Mouse (Mus musculus) G1E (cell line): ENCODE data around the gene Slc22a23. TPM values are rescaled to one million over a fixed set of nuclear protein-coding genes. Genes with fewer than 3 reads are reported as not detected.

Experiments
- ATAC-seq: 2 replicates; pipeline ENCODE4 v1.8.0; 2016; ENCODE audit warnings: mild to moderate bottlenecking; ENCODE audit not compliant: insufficient number of reproducible peaks, poor library complexity, low FRiP score, severe bottlenecking; ENCODE audit errors: extremely low read depth
- DNase-seq: peaks from one replicate; pipeline ENCODE4 v3.0.0; 2012; ENCODE audit warnings: low spot score
- H3K27me3 ChIP-seq: 2 replicates; pipeline ENCODE4 v1.6.1; 2012; ENCODE audit warnings: mild to moderate bottlenecking, low read length, inconsistent platforms; ENCODE audit not compliant: insufficient read depth
- H3K36me3 ChIP-seq: replicated peaks from 2 replicates; pipeline ENCODE3; 2012; ENCODE audit warnings: mild to moderate bottlenecking, inconsistent platforms
- H3K4me1 ChIP-seq: 2 replicates; pipeline ENCODE4 v1.6.1; 2012; ENCODE audit warnings: low read depth, low read length, inconsistent platforms, mixed read lengths; ENCODE audit not compliant: insufficient read depth
- H3K4me3 ChIP-seq: 2 replicates; pipeline ENCODE4 v1.5.1; 2012; ENCODE audit warnings: low read depth, mild to moderate bottlenecking, inconsistent platforms, low read length, moderate library complexity, mixed read lengths
- H3K9me3 ChIP-seq: replicated peaks from 2 replicates; pipeline ENCODE4 v1.6.1; 2012; ENCODE audit warnings: inconsistent platforms
- CTCF ChIP-seq: IDR thresholded peaks from 2 replicates; pipeline ENCODE4 v1.5.1; 2012; ENCODE audit warnings: low read depth, low read length, inconsistent platforms, mixed read lengths
- GATA1 ChIP-seq: IDR thresholded peaks from 2 replicates; pipeline ENCODE4 v1.6.1; 2012; ENCODE audit warnings: borderline replicate concordance, low read length, inconsistent platforms, mixed read lengths
- GATA2 ChIP-seq: IDR thresholded peaks from 2 replicates; pipeline ENCODE4 v1.6.1; 2012; ENCODE audit warnings: low read depth, low read length, inconsistent platforms, borderline replicate concordance
- POLR2AphosphoS5 ChIP-seq: IDR thresholded peaks from 2 replicates; pipeline ENCODE4 v1.6.1; 2012; ENCODE audit warnings: low read depth, low read length, inconsistent platforms; ENCODE audit not compliant: insufficient replicate concordance
- TAL1 ChIP-seq: conservative IDR thresholded peaks from 2 replicates; pipeline ENCODE4 v1.6.1; 2012; ENCODE audit warnings: low read depth, low read length, inconsistent platforms, mixed read lengths
- polyA plus RNA-seq: library from polyadenylated mRNA; stranded (reverse); fragments of >175 nt; gene quantifications from 2 replicates; pipeline ENCODE4 v1.2.3, GENCODE M21; 2012
- total RNA-seq, 2 experiments: library from RNA; stranded (forward) in 1 of 2; stranded (reverse) in 1 of 2; fragments of 200-1000 nt in 1 of 2; fragments of >200 nt in 1 of 2; fragmentation: Nextera tagmentation in 1 of 2; gene quantifications; 2 replicates each; pipeline ENCODE4 v1.2.3; 2014 to 2017

The Slc22a23 gene
- total and polyA plus RNA-seq, 3 experiments = 18.0 to 68.0 (median 43.8) TPM

- peaks cover 74% of the 10 kb centered on the region for H3K4me1 ChIP-seq
- H3K4me3 ChIP-seq = peak overlapping the region; percentile 89
- H3K36me3 ChIP-seq = peaks cover 24% of the 10 kb centered on the region
- no peak for ATAC-seq
- no peak for TF ChIP-seq TAL1
- TF ChIP-seq CTCF = no peak
- no peak for TF ChIP-seq GATA1
- TF ChIP-seq GATA2 = no peak
- TF ChIP-seq POLR2AphosphoS5 = no peak
- H3K9me3 ChIP-seq = no peaks in the 10 kb centered on the region
- DNase-seq = no peak
- no peaks in the 10 kb centered on the region for H3K27me3 ChIP-seq
Observed at GRCm38 (mm10) chr13:34343719-34344375, 1.1 kb downstream of the Slc22a23 start.

- Histone ChIP-seq H3K9me3 (no peaks in the 10 kb centered on the region), H3K4me3 (peak overlapping the region; percentile 89), H3K36me3 (peaks cover 34% of the 10 kb centered on the region), H3K27me3 (no peaks in the 10 kb centered on the region), H3K4me1 (peaks cover 65% of the 10 kb centered on the region)
- TF ChIP-seq TAL1 (no peak), GATA1 (no peak), GATA2 (no peak), POLR2AphosphoS5 (no peak), CTCF (no peak)
- no peak for DNase-seq
- no peak for ATAC-seq
Observed at GRCm38 (mm10) chr13:34342286-34342890, 2.6 kb downstream of the Slc22a23 start.

GRCm38 (mm10) chr13:34336895-34337294 is 8.1 kb downstream of the Slc22a23 start:
- Histone ChIP-seq H3K4me3 (no peak overlapping the region), H3K36me3 (peaks cover 72% of the 10 kb centered on the region), H3K9me3 (no peaks in the 10 kb centered on the region), H3K4me1 (peaks cover 70% of the 10 kb centered on the region), H3K27me3 (no peaks in the 10 kb centered on the region)
- no peak for DNase-seq
- TF ChIP-seq CTCF = no peak
- no peak for TF ChIP-seq POLR2AphosphoS5
- no peak for TF ChIP-seq GATA2
- no peak for TF ChIP-seq GATA1
- TF ChIP-seq TAL1 = no peak
- no peak for ATAC-seq

- Histone ChIP-seq H3K9me3 (no peaks in the 10 kb centered on the region), H3K27me3 (no peaks in the 10 kb centered on the region), H3K4me1 (peaks cover 76% of the 10 kb centered on the region), H3K4me3 (no peak overlapping the region; the same call in 1 of the 2 replicates), H3K36me3 (peaks cover 77% of the 10 kb centered on the region)
- no peak for TF ChIP-seq GATA1
- TF ChIP-seq POLR2AphosphoS5 = no peak
- no peak for TF ChIP-seq TAL1
- TF ChIP-seq CTCF = no peak
- no peak for TF ChIP-seq GATA2
- no peak for DNase-seq
- no peak for ATAC-seq
Observed at GRCm38 (mm10) chr13:34334847-34335246, 10.1 kb downstream of the Slc22a23 start.

GRCm38 (mm10) chr13:34332762-34333161 is 12.2 kb downstream of the Slc22a23 start:
- TF ChIP-seq TAL1 = 0 out of 2 replicates have a peak, but pooled peaks have one; percentile 9
- TF ChIP-seq GATA2 = no peak
- peaks cover 95% of the 10 kb centered on the region for H3K4me1 ChIP-seq
- H3K4me3 ChIP-seq = peak overlapping the region; percentile 11; the same call in 1 of the 2 replicates
- no peaks in the 10 kb centered on the region for H3K27me3 ChIP-seq
- H3K9me3 ChIP-seq = no peaks in the 10 kb centered on the region
- peaks cover 80% of the 10 kb centered on the region for H3K36me3 ChIP-seq
- DNase-seq (peak; percentile 60), ATAC-seq (peak; percentile 91)

GRCm38 (mm10) chr13:34331399-34332186 is 13.4 kb downstream of the Slc22a23 start:
- H3K4me1 ChIP-seq = peaks cover 99% of the 10 kb centered on the region
- TF ChIP-seq GATA1 (no peak), POLR2AphosphoS5 (no peak), GATA2 (no peak), CTCF (no peak), TAL1 (no peak)
- no peak for ATAC-seq

More at GRCm38 (mm10) chr13:34331399-34332186, 13.4 kb downstream of the Slc22a23 start:
- Histone ChIP-seq H3K9me3 (no peaks in the 10 kb centered on the region), H3K4me3 (no peak overlapping the region; the same call in 1 of the 2 replicates), H3K36me3 (peaks cover 76% of the 10 kb centered on the region), H3K27me3 (no peaks in the 10 kb centered on the region)
- DNase-seq = no peak
